Mouse (Mus musculus) embryonic stem cell, embryonic (primary cell): ENCODE data around the gene Pclaf.

Source experiments
- CTCF ChIA-PET, 4 experiments: fragments of 300-600 bp in 2 of 4; fragments of 350-600 bp in 2 of 4; sonication (Branson Sonifier 250); formaldehyde crosslinking; loops; one replicate each; lab custom pipeline; 2022; ENCODE audit warnings: inconsistent platforms in 2 of 4; lab: Charles Lee
- POLR2A ChIA-PET, 4 experiments: fragments of 300-600 bp in 2 of 4; fragments of 350-600 bp in 2 of 4; sonication (Branson Sonifier 250); formaldehyde crosslinking; loops; one replicate each; lab custom pipeline; 2022; ENCODE audit warnings: antibody characterized with exemption in 4 of 4, inconsistent platforms in 1 of 4; lab: Charles Lee

Gene Pclaf

GRCm38 (mm10) chr9:65890143-65890628 is at the start of gene Pclaf:
Gene Pclaf, plus strand, starts transcription at chr9:65890237.
- POLR2A ChIA-PET = interaction anchor here in 2 of 4 experiments (0.5 to 1.6 kb wide), 5 partner anchors 17 to 235 kb away, joined by 3 read pairs; partner anchors contain the start of genes Csnk1g1 (in 1 of the 2) and Trip4 (in 1 of the 2)
- CTCF ChIA-PET = no interaction called here

GRCm38 (mm10) chr9:65844421-65845165 is 45.4 kb upstream of the Pclaf start:
- ChIA-PET CTCF (interaction anchor here in 3 of 4 experiments (0.5 to 1.1 kb wide), 4 partner anchors 16 to 239 kb away, joined by 3 read pairs; no protein-coding TSS in a partner anchor), POLR2A (interaction anchor here in 1 of 4 experiments (0.8 to 1.5 kb wide), 3 partner anchors 11 to 33 kb away, joined by 3 to 6 read pairs (median 3); no protein-coding TSS in a partner anchor)

DNA sequence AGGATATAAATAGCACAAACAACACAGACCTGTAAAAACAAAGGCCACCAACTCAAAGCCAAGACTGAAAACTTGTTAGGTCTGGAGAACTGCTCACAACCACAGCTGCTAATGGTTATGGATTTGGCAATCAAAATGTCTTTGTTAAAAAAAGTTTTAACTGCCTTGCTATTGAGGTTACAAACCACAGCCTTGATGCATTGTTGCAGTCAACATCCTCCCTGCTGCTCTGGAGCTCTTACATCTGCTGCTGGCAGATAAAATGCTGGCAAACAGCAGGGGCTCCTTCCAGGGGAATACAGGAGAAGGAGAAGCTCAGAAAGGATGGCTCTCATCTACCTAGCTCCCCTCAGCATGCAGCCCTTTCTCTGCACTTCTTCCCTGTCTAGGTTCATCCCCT is 41.9 kb upstream of the Pclaf start:
- POLR2A ChIA-PET = interaction anchor here in 2 of 4 experiments (0.5 to 0.7 kb wide), 3 partner anchors 72 to 204 kb away, joined by 3 read pairs; no protein-coding TSS in a partner anchor
- CTCF ChIA-PET = interaction anchor here in 2 of 4 experiments (0.7 kb wide), 2 partner anchors 268 to 724 kb away, joined by 3 to 4 read pairs; partner anchors contain the start of gene Plekho2 (in 1 of the 2)

DNA sequence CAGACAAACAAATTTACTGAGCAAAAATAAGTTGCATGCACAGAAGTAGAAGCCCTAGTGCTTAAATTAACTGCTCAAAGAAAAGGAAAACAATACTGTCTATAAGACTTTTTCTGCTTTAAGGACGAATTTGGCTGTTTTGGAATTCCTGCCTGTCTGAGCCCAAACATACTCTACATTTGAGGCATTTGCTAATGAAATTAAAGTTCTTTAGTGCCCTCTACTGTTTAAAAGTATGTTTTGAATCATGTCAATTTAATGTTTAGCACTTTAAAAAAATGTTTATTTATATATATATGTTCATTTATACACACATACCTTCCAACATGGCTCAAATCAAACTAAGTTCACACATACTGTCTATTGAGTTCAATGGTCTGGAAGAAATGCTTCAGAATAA is 39.8 kb upstream of the Pclaf start:
- POLR2A ChIA-PET = interaction anchor here in 1 of 4 experiments (0.7 kb wide), 1 partner anchor 35 kb away, joined by 3 read pairs; no protein-coding TSS in a partner anchor
- CTCF ChIA-PET = interaction anchor here in 1 of 4 experiments (0.8 to 1.0 kb wide), 2 partner anchors 97 to 186 kb away, joined by 3 read pairs; no protein-coding TSS in a partner anchor

DNA sequence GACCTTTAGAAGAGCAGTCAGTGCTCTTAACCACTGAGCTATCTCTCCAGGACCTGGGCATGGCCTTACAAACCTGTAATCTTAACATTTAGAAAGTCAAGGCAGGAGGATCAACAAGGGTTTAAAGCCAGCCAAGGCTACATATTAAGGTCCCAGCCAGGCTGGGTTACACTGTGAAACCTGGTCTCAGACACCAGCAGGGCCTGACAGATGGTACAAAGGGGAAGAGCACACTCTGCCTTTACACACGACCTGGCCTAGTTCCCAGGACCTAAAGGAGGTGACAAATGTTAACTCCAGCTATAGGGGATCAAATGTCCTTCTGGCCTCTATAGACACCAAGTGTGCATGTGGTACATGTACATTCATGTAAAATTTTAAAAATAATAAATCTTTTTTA is 30.4 kb upstream of the Pclaf start:
- ChIA-PET CTCF (interaction anchor here in 2 of 4 experiments (0.7 kb wide), 2 partner anchors 102 to 279 kb away, joined by 3 to 9 read pairs; no protein-coding TSS in a partner anchor), POLR2A (interaction anchor here in 2 of 4 experiments (0.6 to 0.7 kb wide), 3 partner anchors 91 to 424 kb away, joined by 3 to 4 read pairs (median 3); partner anchors contain the start of gene Mtfmt (in 1 of the 2))

DNA sequence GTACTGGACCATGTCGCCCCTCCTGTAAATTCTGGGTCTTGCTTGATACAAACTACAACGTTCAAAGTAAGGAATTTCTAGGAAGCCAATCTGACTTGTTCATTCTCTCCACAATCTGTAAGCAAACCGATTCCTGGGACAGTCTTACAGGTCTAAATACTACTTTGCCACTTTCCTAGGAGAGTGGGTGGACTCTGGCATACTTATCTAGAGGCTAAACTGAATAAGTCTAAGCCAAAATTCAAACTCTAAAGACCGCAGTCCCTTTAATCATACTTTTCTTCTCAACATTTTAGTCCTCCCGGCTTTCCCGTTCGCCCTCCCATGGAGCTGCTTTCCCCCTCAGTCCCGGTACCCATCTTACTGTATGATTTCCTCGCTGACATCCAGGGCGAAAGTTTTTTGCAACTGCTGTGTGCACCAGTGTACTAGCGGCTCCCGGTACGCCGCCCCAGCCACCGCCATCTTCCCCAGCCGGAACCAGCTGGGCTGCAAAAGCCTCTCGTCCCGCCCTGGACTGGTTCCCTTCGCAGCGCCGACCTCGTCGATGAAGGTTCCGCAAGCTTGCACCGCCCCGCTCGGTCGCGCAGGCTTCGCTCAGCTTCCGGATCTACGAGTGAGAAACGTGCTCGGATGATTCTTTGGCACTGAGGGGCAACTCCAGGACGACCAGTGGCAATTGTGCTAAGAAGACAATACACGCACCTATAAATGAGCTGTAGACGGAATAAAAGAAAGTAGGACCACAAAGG is 5.3 kb upstream of the Pclaf start:
- ChIA-PET POLR2A (interaction anchor here in 3 of 4 experiments (0.6 to 2.5 kb wide), 30 partner anchors 8 to 298 kb away, joined by 3 to 15 read pairs (median 4); partner anchors contain the start of genes Csnk1g1 (in 3 of the 3), Trip4 (in 3 of the 3), Zfp609 (in 2 of the 3) and Ciao2a (in 1 of the 3)), CTCF (interaction anchor here in 3 of 4 experiments (0.6 to 1.8 kb wide), 6 partner anchors 10 to 286 kb away, joined by 3 to 9 read pairs (median 4); partner anchors contain the start of genes Csnk1g1 (in 1 of the 3) and Trip4 (in 1 of the 3))

- POLR2A ChIA-PET = interaction anchor here in 2 of 4 experiments (1.0 to 1.6 kb wide), 5 partner anchors 17 to 234 kb away, joined by 3 to 6 read pairs (median 3); partner anchors contain the start of genes Csnk1g1 (in 1 of the 2) and Trip4 (in 1 of the 2)
- CTCF ChIA-PET = no interaction called here
These were observed 1.1 kb downstream of the Pclaf start for GRCm38 (mm10) chr9:65891126-65891525.

DNA sequence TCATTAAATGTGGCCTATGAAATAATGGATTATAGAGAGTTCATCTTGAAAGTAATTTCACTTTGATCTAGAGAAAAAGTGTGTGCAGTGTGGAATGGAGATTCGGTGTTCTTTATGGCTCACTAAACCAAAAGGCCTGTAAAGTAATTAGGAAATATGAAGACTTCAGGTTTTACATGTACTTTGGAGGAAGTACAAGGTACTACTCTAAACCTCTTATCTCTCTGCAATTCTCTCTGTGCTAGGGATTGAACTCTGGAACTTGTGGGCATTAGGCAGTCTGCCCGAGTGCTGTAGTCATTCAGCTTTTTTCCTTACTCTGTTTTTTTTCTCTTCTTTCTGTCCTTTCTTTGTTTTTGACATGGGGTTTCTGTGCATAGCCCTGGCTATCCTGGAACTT is 6.9 kb downstream of the Pclaf start:
- ChIA-PET CTCF (interaction anchor here in 1 of 4 experiments (1.0 kb wide), 1 partner anchor 12 kb away, joined by 4 read pairs; the partner anchor contains the start of genes Csnk1g1 and Trip4), POLR2A (interaction anchor here in 2 of 4 experiments (0.8 to 3.3 kb wide), 5 partner anchors 11 to 23 kb away, joined by 3 to 19 read pairs (median 7); partner anchors contain the start of genes Csnk1g1 (in 2 of the 2) and Trip4 (in 2 of the 2))

- ChIA-PET CTCF (no interaction called here), POLR2A (no interaction called here)
These were observed 12.8 kb downstream of the Pclaf start for GRCm38 (mm10) chr9:65902879-65903278.

GRCm38 (mm10) chr9:65903419-65903818 is 13.4 kb downstream of the Pclaf start:
- CTCF ChIA-PET = interaction anchor here in 2 of 4 experiments (0.6 to 0.9 kb wide), 2 partner anchors 16 to 38 kb away, joined by 3 read pairs; no protein-coding TSS in a partner anchor
- POLR2A ChIA-PET = no interaction called here

DNA sequence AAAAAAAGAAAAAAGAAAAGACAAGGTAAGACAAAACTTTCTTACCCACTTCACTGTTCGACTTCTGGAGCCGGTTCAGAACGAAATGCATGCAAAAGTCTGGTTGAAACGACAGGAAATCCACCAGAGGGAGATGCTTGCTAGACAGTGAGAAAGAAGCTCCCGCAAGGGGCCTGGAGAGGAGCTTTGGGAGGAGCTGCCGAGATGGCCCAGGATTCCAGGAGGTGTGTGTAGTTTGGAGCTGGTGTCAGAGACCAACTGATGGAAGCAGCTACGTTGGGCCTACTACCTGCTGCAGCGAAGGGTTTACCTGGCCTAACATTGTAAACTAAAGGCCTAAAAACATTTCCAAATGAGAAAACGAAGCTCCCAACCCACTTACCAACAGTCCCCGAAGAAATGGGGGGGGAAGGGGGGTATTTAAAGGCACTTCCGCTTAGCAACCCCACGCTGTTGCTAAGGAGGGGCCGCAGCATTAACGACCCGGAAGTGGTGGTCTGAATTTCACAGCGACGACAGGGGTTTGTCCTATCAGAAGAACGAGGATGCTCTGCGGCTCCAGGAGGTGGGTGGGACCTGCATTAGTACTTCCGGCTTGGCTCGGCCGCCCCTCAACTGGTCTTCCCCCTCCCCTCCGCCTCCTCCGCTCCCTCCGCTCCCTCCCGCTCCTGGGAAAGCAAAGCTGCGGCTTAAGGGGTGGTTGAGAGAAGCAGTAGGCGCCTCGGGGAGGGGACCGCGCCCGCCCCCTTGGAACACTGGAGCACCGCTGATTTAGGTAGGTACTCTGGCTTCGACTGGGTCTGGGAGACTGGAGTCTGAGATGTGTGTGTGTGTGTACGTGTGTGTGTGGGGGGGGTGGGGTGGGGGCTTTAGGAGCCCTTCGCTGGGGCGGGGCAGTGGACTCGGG is 18.6 kb downstream of the Pclaf start, which contains the start of the genes Trip4 and Csnk1g1:
Gene Trip4 (minus strand): TSS at position 401 of the 907 bp plus-strand sequence.
Gene Csnk1g1 (plus strand): TSS at position 531 of the 907 bp plus-strand sequence.
- POLR2A ChIA-PET = interaction anchor here (0.5 to 3.7 kb wide), 39 partner anchors 10 to 1065 kb away, joined by 3 to 19 read pairs (median 4); partner anchors contain the start of genes Zfp609 (in 3 of the 4), Mtfmt (in 1 of the 4) and Pclaf (in 1 of the 4)
- CTCF ChIA-PET = interaction anchor here (0.5 to 1.5 kb wide), 23 partner anchors 8 to 1030 kb away, joined by 3 to 5 read pairs (median 3); partner anchors contain the start of genes Fbxl22 (in 1 of the 4) and Zfp609 (in 1 of the 4)

GRCm38 (mm10) chr9:65909301-65909801 is 19.3 kb downstream of the Pclaf start:
- ChIA-PET POLR2A (interaction anchor here (0.5 to 3.7 kb wide), 20 partner anchors 10 to 303 kb away, joined by 3 to 19 read pairs (median 4); partner anchors contain the start of genes Zfp609 (in 2 of the 4) and Pclaf (in 1 of the 4)), CTCF (interaction anchor here in 3 of 4 experiments (0.6 to 1.5 kb wide), 8 partner anchors 11 to 605 kb away, joined by 3 read pairs; partner anchors contain the start of genes Fbxl22 (in 1 of the 3) and Zfp609 (in 1 of the 3))

DNA sequence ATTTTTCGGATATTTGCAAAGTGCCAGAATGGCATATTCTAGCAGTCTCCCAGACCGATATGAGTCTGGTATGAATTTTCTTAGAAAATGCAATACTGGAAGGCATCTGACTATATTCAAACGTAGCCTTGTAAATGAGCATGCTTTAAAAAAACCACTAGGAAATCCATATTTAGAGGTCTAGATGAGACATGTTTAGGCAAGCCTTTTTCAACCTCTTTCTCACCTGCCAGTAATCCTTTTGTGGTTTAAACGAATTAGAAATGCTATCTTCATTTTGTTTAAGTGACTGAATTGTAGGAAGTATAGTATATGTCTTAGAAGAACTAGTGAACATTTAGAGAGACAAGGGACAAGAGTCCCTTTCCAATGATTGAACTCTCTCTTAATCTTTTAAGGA is 19.8 kb downstream of the Pclaf start:
- ChIA-PET POLR2A (interaction anchor here in 3 of 4 experiments (1.0 to 3.7 kb wide), 5 partner anchors 10 to 131 kb away, joined by 4 to 19 read pairs (median 5); partner anchors contain the start of gene Zfp609 (in 1 of the 3)), CTCF (interaction anchor here in 3 of 4 experiments (0.7 to 1.5 kb wide), 4 partner anchors 12 to 604 kb away, joined by 3 read pairs; partner anchors contain the start of genes Fbxl22 (in 1 of the 3) and Zfp609 (in 1 of the 3))

DNA sequence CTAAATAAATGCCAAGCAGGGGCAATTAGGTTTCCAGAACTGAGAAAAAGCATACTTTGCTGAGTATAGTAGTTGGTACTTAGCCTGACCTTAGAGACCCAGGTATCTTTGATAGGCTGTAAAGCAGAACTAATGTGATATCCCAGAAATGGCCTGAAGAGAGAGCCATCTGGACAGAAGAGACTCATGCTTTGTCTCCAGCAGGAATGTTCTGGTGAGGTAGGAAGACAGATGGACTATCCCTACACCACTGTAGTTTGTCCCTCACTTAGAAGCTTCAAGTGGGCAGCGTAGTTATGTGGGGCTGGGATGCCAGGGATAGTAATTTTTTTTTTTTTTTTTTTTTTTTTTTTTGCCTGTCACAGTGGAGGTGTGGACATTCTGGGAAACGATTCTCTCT is 23.9 kb downstream of the Pclaf start:
- POLR2A ChIA-PET = interaction anchor here in 2 of 4 experiments (0.6 to 0.7 kb wide), 4 partner anchors 23 to 311 kb away, joined by 3 to 14 read pairs (median 3); no protein-coding TSS in a partner anchor
- CTCF ChIA-PET = interaction anchor here in 1 of 4 experiments (0.7 kb wide), 1 partner anchor 601 kb away, joined by 4 read pairs; no protein-coding TSS in a partner anchor

- POLR2A ChIA-PET = interaction anchor here in 1 of 4 experiments (0.6 kb wide), 1 partner anchor 577 kb away, joined by 4 read pairs; no protein-coding TSS in a partner anchor
- CTCF ChIA-PET = no interaction called here
These were observed 27.0 kb downstream of the Pclaf start for GRCm38 (mm10) chr9:65917015-65917414.
